Mouse (Mus musculus): Measurements from ENCODE around the gene Prkaca.

DNA sequence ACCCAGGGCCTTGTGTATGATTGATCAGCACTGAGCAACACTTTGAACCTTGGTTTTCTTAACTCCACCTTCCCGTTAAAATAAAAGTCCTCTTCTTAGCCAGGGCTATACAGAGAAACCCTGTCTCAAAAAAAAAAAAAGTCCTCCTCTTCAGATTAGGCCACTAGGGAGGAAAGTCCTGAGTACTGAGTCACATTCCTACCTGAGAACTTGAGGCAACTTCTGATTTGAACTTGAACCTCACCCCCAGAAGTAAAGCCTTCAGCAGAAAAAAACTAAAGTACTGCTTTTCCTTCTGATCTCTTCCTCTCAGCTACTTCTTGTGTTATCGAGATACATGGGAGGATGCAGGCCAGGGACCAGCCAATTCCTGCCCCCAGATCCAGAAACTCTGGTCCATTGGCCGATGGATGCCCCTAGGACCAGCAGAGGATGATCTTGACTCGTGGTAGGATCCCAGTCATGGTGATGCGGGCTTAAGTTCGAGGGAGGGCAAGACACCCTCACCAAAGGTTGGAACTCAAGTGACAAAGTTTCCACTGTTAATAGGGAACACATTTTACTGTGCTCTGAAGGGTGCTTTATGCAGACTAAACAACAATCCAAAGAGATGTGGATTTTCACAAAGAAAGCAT, 30.9 kb downstream of the Prkaca start:
- TF ChIP-seq CTCF (IDR thresholded peaks at IDR 0.05; ENCODE audit: low read depth) = no peak
- no peak for TF ChIP-seq EP300 (optimal IDR thresholded peaks at IDR 0.05)

Measured in stomach, postnatal 0 days (tissue).